Mouse (Mus musculus) gastrocnemius, postnatal 25 days (tissue): ENCODE data around the gene Egfl8. TPM values are rescaled to one million over a fixed set of nuclear protein-coding genes. Genes with fewer than 3 reads are reported as not detected.

ENCODE experiments used
- DNase-seq: peaks from one replicate; pipeline ENCODE4 v3.0.0; 2022
- total RNA-seq, 2 experiments: library from RNA; stranded (reverse); gene quantifications; 1 replicate in 1 of 2; 2 replicates in 1 of 2; pipeline ENCODE4 v1.2.3; 2021

Egfl8 gene
- total RNA-seq, 2 experiments from 2014 or later = 2.8 to 3.1 TPM

DNA sequence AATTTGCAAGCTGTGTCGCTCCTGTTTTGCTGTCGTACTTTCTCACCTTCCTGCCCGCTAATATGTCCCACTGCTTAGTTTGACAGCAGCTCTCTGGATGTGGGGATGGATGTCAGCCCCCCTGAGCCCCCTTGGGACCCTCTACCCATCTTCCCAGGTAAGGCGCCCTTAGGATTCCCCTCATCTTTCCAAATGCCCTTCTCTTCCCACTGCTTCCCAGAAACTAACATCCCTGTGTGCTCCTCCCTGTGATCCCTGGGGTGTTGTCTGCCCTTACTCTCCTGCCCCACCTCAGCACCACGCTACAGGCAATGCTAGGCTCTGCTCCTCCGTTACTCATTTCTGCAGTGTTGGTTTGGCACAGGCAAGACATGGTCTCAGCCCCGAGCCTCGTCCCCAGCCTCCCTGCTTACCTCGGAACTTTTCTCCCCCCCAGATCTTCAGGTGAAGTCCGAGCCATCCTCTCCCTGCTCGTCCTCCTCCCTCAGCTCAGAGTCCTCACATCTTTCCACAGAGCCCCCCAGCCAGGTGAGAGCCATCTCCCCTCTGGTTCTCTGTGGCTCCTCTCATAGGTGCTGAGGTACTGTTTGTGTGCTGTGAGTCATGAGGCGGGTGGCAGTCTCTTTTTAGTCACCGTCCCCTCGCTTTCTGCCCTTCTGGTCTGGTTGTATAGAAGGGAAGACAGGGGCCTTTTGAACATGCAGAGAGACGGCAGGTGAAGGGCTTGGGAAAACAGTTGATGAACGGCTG is 32.5 kb upstream of the Egfl8 start:
- DNase-seq = no peak

DNA sequence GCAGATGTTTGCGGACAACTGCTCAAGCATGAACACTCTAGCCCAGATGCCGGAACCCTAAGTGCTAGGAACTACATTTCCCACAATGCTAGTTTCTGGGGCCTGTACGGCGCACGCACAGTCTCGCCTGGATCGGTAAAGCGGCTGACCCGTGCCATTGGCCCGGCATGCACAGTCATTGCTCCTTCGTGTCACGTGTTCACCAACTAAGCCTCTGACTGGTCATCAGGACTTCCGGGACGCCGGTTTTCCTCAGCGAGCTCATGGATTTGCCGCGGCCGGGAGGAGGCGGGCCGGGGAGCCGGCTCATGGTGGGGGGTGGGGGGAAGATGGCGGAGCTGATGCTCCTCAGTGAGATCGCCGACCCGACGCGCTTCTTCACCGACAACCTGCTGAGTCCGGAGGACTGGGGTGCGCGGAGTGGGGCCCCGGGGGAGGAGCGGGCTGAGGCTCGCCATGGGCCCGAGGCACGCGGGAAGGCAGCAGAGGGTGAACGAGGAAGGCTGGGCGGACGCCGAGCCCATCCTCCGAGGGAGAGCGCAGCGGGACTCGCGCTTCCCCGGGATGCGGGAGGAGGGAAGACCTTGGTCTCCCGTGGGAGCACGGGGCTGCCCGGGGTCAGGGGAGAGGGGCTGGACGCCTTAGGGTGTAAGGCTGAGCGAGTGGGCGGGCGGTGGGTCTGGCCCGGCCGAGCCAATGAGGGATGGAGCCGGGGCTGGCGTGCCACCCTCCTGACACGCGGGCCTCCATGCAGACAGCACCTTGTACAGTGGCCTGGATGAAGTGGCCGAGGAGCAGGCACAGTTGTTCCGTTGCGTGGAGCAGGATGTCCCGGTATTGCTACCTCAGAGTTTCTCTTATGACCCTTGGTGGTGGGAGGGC is 31.4 kb upstream of the Egfl8 start, which contains the start of gene Atf6b:
TSS of gene Atf6b (plus strand) at position 241 of the 882 bp plus-strand sequence.
- DNase-seq = peak; percentile 97

DNA sequence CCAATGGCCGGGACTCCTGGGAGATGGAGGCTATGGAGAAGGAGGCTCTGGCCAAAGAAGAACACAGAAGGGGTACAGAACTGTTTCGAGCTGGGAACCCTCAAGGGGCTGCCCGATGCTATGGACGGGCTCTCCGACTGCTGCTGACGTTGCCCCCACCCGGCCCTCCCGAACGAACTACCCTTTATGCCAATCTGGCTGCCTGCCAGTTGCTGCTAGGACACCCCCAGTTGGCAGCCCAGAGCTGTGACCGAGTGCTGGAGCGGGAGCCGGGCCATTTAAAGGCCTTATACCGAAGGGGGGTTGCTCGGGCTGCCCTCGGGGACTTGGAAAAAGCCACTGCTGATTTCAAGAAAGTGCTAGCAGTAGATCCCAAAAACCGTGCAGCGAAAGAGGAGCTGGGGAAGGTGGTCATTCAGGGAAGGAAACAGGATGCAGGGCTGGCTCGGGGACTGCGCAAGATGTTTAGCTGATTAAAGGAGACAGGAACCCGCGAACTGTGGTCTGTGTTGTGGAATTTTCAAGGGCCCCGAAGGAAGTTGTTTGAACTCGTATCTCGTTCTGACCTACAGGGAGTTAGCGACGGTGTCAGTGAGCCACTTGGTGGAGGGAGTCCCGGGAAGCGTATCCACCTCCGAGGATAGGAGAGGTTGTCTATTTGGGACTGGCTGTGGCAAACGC is 30.2 kb upstream of the Egfl8 start:
- DNase-seq = no peak

DNA sequence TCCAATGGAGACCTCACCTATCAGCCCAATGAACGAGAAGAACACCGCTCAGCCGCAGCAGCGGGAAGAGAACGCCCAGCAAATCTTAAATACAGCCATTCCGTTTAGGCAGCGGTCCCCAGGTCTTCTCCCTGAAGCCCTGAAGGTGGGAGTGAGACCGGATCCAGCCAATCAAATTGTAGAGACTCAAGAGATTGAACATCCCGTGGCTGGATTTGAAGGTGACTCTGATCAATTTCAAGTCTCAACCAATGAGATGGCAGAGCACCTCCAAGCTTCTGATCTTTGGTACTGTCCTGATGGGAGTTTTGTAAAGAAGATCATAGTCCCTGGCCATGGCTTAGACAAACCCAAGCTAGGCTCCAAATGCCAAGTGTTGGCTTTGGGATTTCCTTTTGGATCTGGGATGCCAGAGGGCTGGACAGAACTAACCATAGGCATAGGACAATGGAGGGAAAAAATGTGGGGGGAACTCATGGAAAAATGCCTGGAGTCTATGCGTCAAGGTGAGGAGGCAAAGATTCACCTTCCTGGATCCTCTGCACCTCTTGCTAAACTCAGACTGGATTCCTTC is 29.6 kb upstream of the Egfl8 start:
- no peak for DNase-seq

DNA sequence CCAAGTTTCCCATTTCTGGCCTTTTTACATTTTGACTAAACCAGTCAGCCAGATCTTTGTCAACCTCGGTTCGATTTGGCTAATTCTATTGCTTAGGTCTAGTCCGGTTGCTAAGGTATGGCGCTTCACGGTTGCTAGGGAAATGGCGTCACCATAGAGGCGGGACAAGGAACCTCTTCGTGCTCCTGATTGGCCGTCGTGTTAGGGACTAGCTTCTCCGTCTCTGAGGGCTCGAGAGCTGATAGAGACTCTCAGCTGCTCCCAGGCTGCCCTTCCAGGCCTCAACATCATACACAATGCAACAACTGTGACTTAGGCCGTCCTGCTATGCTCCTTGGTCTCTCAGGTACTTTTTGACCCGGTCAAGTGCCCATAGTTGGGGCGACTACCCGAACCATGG is 28.8 kb upstream of the Egfl8 start, which contains the start of gene Fkbpl:
TSS of gene Fkbpl (plus strand) at position 157 of the 400 bp plus-strand sequence.
- peak; percentile 93 for DNase-seq

DNA sequence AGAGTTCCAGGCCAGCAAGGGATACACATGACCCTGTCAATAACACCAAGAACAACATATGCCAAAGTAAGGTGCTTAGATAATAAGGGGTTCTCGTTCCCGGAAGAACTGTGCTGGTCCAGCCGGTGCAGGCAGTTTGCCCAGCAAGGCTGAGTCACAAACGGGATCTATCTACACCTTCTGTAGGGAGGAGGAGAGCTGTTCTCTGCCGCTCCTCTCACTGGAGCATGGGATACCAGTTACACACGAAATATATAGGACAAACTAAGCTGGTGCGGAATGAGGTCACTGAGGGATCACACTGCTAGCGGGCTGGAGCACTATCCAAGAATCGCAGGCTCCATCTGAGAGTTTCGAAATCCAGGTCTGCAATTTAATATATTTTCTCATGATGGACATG is 28.2 kb upstream of the Egfl8 start:
- no peak for DNase-seq

DNA sequence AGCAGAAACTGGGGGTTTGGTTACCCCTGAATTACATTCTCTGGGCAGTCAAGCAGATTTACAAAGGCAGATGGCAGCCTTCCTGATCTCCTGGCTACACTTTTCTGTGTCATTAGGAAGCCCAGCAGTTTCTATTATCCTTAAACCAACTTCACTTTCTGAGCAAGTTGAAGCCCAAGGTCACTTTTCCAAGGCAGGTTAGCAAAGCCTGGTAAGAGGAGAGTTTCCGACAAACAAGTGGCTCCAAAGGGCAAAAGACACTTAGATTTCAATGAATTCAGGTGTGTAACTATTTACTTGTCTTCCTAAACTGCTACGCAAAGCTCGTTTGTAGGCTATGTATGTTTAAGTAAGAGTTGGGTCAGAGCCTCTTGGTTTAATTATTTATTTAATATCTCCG is 27.6 kb upstream of the Egfl8 start:
- DNase-seq = no peak

DNA sequence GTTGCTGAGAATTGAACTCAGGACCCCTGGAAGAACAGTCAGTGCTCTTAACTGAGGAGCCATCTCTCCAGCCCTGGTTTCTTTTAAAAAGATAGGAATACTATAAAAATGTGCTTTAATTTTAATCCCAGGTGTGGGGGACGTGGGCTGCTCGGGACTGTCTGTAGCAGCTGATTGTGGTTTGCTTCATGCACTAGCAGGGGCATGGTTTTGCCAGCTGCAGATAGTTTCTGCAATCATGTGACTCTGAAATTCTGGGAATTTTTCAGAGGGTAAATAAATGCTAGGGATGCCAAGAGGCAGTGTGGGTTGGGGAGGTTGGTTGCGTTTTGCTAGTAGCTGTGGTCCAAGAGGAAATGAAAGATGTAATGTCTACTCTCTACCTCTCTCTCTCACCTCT is 26.2 kb upstream of the Egfl8 start:
- DNase-seq = no peak

DNA sequence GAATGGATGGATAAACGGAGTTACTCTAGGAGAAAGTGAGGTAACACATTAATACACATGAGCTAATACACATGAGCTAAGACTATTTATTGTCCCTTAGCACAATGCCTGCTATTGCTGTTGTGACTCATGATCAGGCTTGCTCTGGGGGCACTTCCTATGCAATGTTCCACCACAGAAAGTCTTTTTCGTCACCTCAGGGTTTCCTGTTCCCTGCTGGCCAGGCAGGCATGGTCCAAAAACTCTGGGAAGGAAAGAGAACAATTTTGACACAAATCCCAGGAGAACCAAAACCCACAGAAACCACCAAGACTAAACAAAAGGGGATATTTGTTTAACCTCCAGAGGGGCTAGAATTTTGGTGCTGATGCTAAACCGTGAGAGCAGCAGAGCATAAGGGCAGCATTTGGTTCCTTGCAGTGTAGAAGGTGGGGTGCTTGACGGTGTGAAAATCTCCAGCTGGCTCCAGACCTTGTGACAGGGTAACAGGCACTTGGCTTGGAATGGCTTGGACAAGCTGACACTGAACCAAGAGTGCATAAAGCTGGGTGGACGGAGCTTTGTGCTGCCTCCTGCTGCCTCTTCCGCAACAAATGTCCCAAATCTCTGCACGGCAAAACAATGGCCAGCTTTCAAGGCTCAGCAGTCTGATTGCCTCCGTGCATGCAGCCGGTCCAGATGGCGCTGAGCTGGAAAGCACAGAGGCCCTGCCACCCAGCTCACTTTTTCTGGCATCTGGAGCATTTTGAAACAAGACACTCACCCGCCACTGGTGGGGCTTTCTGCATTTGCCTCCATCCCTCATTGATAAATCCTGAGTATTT is 25.2 kb upstream of the Egfl8 start:
- peak; percentile 47 for DNase-seq

DNA sequence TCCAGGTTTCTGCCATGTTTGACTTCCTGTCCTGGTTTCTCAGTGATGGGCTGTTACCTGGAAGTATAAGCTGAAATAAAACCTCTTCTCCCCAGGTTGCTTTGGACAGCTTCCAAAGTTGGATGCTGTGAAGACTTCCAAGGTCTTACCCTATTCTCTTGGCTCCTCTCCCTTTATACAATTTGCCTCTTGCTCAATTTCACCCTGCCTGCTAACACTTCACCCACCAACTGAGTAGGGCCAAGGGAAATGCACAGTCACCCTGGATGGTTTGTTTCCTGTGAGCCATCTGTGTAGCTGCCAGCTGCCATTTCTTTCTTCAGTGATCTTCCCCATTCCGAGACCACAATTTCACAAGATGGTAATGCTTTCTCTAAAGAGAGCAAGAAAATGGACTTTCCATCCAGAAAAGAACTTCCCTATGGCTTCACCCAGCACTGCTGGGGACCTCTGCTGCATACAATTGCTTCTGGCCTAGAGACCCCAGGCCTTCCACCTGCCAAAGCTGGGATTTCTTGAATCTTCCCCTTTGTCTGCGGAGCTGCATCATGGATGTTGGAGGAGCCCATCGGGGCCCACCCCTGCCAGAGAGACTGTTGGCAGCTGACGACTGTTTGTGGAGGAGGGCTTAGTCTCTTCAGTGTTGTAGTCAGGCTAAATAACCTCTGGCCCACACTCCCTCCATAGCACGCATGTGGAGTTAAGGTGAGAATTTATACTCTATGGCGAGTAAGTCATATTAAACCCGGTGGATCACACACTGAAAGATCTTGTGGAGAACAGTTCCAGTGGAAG is 23.9 kb upstream of the Egfl8 start:
- no peak for DNase-seq

DNA sequence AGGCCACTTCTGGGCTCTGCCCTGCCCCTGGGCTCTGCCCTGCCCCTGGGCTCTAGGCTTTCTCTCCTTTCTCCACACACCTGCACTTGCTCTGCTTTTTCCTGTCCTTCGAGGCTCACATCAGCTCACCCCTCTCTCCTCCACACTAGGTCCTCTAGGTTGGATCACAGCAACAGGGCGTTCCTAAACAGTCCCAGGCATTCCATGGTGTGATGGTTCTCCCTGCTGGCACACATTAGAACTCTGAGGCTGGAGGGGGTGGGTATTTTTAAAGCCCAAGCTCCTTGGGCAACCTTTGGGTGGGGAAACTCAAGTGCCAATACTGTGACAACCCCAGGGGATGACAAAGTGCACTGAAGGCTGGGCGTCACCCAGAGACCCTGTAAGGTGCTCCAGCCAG is 21.7 kb upstream of the Egfl8 start:
- no peak for DNase-seq

DNA sequence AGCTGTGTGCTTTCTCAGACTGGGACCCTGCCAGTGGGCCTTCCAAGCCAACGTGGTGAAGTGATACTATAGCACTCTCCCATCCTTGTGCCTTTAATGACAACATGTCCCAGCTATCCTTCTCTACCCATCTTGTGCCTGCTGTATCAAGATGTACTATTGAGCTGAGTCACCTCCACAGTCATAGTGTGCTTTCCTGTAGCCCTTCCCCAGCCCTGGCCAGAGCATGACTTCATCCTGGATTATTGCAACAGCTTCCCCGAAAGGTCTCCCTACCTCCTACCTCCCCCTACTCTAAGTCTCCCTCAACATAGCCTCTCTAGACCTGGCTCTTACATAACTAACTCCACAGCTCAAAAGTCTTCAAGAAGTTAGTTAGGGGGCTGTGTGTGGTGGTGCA is 19.9 kb upstream of the Egfl8 start:
- no peak for DNase-seq

DNA sequence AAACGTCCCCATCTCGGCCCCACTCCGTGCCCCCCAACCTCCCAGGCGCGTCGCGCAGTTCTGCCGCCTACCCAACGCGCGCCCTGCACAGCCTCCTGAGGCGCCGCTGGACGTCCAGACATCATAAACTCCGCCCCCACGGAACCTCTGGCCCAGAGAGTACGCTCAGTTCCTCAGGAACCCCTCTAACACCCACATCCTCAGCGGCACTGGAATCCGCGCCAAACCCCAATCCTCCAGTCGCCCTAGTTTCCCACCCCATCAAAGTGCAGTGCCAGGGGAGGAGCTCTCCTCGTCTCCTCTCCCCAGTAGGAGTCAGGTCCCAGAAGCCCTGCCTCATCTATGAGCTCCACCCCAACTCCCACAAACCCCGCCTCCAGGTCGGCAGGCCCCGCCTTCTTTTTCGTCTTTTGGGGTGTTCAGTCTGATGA is 16.5 kb upstream of the Egfl8 start:
- DNase-seq = peak; percentile 80

DNA sequence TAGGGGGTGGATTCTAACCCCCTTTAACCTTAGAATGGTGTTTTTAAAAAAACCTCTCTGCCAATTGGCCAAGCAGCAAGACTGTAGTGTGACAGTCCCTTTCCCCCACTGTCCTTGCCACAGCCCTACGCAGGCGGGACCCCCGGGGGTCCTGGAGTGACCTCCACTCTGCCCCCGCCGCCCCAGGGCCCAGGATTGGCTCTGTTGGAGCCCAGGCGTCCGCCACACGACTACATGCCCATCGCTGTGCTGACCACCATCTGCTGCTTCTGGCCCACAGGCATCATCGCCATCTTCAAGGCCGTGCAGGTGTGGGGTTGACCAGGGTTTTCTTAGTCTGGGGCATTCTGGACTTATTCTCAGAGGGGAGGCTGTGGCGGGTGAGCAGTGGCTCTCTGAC is 15.9 kb upstream of the Egfl8 start:
- no peak for DNase-seq

DNA sequence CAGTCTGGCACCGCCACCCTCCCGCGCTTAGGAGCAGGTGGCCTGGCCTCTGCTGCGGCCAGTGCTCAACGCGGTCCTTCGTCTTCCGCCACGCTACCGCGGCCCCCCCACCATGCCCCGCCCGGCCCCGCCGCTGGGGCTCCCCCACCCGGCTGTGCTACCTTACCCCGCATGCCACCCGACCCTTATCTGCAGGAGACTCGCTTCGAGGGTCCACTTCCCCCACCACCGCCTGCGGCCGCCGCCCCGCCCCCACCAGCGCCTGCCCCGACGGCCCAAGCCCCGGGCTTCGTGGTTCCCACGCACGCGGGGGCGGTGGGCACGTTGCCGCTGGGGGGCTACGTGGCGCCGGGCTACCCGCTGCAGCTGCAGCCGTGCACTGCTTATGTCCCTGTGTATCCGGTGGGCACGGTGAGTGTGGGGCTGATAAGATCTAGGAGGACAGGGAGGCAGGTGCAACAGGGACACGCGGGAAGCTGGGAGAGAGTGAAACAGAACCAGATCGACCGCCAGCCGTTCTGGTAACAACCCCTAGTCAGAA is 15.1 kb upstream of the Egfl8 start:
- no peak for DNase-seq

DNA sequence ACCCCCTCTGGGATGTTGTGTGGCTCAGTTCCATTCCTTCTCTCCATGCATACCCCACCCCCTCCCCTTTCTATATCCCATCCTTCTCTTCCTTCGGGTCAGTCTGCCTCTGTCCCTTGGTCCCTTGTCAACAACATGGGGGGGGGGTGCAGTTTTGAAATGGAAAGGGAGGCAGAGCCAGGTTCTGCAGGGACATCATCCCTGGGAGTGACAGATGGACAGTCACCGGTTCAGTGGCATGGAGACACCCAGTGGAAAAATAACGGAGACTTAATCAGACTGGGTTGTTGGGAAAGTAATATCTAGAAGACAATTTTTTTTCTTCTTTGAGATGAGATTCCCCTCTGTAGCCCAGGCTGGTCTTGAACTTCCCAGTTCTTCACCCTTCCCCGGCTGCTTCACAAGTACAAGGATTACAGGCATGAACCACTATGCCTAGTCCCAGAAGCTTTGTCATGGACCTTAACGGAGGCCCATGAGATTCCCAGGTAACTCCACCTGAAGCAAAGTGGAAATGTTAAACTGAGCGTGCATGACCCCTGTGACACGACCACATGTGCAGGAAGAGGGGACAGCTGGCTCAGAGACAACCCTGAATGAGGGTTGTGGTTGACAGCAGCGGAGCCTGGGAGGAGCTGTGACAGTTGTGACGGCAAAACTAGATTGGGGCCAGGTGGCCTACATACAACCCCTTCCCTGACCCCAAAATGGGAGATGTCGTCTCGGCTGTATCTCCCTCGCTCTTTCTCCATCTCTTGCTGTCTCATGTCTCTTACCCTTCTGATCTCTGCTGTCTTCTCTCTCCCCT is 14.2 kb upstream of the Egfl8 start:
- no peak for DNase-seq

DNA sequence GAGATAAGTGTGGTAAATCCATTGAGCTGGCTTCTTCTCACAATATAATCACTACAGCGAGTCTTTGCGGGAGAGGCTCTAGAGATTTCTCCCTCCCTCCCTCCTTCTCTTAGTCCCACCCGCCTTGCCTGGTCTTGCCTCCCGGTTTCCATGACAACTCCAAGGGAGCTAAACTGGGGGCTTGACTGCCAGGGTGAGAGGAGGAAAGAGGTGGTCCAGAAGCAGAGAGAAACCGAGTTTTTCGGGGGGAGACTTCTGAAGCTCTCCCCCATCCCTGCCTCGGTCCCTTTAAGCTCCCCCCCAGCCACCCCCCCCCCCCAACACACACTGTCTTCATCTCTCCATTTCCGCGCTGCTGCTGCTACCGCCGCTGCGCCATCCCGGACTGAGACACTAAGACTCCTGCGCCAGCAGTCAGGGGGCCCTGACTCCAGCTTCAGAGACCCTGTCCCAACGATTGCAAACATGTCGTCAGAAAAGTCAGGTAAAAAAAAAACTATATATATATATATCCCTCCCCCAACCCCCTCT is 13.5 kb upstream of the Egfl8 start, which contains the start of gene Prrt1:
TSS of gene Prrt1 (plus strand) at position 313 of the 531 bp plus-strand sequence.
- DNase-seq = no peak

DNA sequence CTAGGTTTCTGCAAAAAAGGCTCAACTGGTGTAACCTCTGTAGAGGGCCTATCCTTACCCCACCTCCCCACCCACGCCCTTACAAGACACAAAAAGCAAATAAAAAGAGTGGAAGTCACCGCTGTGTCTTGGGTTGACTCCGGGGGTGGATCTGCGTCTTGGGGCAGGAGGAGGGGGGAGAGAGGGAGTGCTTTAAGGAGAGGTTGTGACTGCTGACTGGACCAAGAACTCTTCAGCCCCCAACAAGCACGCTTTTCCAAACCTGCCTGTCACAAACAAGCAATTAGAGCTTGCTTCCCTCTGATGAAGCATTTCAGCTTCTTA is 12.8 kb upstream of the Egfl8 start:
- no peak for DNase-seq
